Mouse (Mus musculus): ENCODE data around the gene Ntn3.
A peak's percentile ranks its signal among the peaks of the same experiment; 100 is the strongest.

The Ntn3 gene

DNA sequence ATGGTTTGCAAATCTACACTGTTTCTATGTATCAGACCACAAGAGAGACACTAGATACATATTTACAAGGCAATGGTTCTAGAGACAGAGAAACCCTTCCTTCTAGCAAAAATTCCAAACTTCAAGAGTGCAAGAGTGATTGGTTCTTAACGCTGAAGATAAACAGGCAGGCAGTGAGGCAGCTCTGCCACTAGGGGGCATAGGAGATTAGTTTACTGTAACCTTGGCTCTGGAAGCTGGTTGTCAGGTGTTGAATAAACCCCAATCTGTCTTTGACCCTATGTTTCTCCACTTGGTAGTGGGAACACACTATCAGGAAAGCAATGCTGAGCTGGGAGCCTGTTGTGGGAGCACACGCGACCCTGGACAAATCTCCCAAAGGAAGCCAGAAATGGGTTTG, 35.9 kb downstream of the Ntn3 start:
- peak; percentile 62 for DNase-seq

- no peak for DNase-seq
Observed at GRCm38 (mm10) chr17:24171738-24172137, 37.6 kb downstream of the Ntn3 start.

GRCm38 (mm10) chr17:24170729-24171128, 38.6 kb downstream of the Ntn3 start:
- peak; percentile 54 for DNase-seq

- no peak for DNase-seq
Observed at GRCm38 (mm10) chr17:24170125-24170524, 39.2 kb downstream of the Ntn3 start.

DNA sequence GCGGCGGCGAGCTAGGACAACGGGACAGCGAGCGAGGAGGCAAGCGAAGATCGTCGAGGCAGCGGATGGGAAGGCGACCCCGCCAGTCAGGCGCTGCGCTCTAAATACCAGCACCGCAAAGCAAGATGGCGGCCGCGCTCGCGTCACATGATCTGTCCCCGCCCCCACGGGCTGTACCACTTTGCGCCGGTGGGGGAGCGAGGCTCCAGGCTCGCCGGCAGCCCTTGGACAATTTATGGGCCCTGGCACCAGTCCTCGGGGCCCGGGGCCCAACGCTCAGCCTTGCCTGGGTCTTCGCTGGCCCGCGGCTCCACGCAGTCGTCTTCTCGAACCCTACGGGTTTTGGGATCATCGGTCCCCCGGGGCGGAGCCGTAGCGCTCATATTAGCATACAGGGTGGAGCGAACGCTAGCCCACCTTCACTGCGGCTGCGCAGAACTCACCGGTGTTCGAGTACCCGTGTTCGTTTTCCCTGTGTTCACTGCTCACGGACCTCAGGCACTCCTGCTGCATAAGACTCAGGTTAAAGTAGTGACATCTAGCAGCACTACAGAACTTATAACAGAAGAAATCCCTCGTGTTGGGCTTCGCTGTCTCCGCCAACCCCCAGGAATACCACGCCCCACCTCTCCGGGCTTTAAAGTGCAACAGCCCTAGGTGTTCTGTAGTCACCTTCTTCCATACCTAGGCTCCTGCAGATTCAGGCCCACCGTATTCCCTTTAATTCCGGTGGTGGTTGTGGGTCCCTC, 39.8 kb downstream of the Ntn3 start, which contains the start of gene Atp6v0c:
TSS of gene Atp6v0c (minus strand) at position 386 of the 749 bp plus-strand sequence.
- DNase-seq: peak; percentile 97

- peak; percentile 83 for DNase-seq
Observed at GRCm38 (mm10) chr17:24168590-24169277, 40.6 kb downstream of the Ntn3 start.

- DNase-seq: no peak
Observed at GRCm38 (mm10) chr17:24167891-24168505, 41.3 kb downstream of the Ntn3 start.

GRCm38 (mm10) chr17:24167120-24167519, 42.2 kb downstream of the Ntn3 start:
- no peak for DNase-seq

GRCm38 (mm10) chr17:24164566-24165259, 44.6 kb downstream of the Ntn3 start:
- DNase-seq: peak; percentile 71

DNA sequence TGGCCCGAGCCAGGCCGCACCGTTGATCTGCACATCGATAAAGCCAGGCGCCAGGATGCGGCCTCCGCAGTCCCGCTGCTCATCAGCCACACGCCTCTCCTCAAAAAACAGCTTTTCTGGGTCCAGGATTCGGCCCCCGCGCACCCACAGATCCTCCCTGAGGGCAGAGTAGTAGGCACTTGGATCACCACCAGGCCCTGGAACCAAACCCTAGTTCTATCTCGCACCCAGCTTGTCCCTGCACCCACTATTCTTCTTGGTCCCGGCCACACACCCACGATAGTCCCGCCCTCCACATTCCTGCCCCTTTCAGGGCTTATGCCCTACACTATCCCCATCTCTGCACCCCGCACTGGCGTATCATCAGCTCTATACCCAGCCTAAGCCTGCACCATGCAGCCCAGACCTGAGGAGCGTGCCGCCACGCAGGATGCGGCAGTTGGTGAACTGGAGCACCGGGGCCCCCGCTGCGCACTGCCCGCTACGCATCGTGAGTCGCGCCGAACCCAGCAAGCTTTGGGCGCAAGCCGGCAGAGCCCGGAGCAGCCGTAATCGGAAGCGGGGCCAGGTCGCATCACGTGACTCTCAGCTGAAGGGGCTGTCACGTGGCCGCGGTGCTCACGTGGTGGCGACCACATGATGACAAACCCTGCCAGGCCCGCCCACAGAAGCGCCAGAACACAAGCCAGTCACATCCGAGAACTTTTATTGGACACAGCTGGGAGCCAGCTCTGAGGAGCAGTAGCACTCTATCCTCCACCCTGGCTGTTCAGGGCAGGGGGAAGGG, 46.0 kb downstream of the Ntn3 start, which contains the start of gene Amdhd2:
TSS of gene Amdhd2 (minus strand) at position 591 of the 787 bp plus-strand sequence.
- peak; percentile 98 for DNase-seq

- no peak for DNase-seq
Observed at GRCm38 (mm10) chr17:24162584-24163175, 46.7 kb downstream of the Ntn3 start.

DNA sequence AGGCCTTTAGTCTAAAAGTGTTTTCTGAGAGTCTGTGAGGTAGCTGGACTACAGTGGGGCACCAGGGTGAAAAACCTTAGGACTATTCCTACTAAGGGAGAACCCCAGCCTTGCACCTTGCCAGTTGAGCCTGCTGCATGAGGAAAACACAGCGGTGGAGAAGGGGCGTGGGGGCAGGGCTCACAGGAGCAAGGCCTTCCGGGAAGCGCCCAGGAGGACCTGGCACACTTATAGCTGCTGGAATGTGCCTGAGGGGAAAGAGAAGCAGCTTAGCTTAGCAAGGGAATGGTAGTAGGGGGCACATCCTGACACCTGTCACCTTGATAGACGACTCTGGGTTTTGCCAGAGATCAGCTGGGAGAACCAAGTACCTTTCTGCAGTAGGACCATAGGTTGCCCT, 47.9 kb downstream of the Ntn3 start:
- no peak for DNase-seq

DNA sequence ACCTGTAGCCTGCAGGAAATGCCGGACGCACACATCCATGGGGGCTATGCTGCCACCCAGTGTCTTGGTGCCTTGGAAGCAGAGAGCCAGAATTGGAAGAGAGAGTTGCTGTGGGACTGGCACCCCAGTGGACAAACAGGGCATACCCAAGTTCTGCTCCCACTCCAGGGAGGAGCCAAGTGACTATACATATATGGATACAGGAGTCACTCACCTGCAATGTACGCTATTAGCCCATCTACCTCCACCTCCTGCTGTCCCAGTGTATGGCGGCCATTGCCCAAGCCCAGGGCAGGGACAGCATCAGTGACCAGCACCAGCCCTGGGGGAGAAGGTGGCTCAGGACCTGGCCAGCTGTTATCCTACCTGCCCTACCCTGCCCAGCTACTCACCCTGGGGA, 51.8 kb downstream of the Ntn3 start:
- no peak for DNase-seq

- DNase-seq: no peak
Observed at GRCm38 (mm10) chr17:24157121-24157520, 52.2 kb downstream of the Ntn3 start.

- DNase-seq: no peak
Observed at GRCm38 (mm10) chr17:24156394-24156793, 52.9 kb downstream of the Ntn3 start.

DNA sequence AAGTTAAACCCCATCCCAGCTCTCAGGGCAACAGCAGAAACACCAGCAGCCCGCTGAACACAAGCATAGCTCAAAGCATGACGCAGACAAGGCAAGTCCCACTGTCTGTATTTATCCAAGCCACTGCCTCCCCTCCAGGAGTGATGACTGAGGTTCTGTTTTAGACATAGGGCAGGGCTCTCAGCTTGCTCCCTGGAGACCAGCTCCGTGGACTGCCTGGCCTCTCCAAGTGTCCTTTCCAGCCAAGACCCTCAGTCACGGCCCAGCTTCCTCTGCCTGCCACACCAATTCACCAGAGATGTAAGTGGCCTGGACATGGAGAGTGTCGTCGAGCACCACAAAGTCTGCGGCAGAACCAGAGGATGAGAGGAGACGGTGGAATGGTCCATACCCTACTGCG, 53.6 kb downstream of the Ntn3 start:
- no peak for DNase-seq

- DNase-seq: no peak
Observed at GRCm38 (mm10) chr17:24154463-24154862, 54.9 kb downstream of the Ntn3 start.
